Mouse (Mus musculus): ENCODE data around the gene Dapl1. TPM values are rescaled to one million over a fixed set of nuclear protein-coding genes. Genes with fewer than 3 reads are reported as not detected.

Dapl1 gene
- polyA plus RNA-seq, 1 experiment: 3.5 TPM

DNA sequence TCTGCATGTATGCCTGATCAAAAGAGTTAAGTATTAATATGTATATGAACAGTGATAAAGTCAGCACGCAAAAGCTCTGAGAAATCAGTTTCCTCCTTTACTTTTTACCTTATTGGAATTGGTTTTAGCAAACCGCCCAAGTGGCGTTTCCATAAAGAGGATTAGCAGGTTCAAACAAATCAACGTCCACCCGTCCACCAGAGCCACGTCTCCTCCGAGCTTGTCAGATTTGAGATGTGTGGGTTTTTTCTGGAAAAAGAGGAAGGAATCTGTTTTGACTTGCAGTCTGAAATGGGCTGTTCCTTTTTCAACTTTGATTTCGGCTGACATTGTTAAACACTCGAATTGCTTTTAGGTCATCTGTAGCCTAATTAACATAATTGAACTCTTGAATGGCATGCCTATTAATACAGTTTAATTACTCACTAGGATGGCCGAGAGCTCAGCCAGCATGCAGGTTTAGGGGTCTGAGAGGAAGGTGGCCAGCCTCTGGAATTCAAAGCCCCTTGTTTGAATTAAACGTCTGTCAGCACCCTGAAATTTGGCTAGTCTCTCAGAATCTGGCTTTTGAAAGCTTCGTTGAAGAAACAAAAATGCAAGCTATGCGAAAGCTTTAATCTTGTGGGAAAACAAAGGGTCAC is 9.1 kb downstream of the Dapl1 start:
- Histone ChIP-seq H3K27me3 (ENCODE audit: control insufficient read depth, insufficient read depth, low read length) (no peaks in the 10 kb centered on the region), H3K4me3 (ENCODE audit: control insufficient read depth, low read depth, low read length) (no peak overlapping the region), H3K4me1 (ENCODE audit: control insufficient read depth, insufficient read depth, low read length) (no peaks in the 10 kb centered on the region), H3K36me3 (ENCODE audit: control insufficient read depth, insufficient read depth, low read length) (no peaks in the 10 kb centered on the region), H3K27ac (ENCODE audit: control insufficient read depth, insufficient read depth, low read depth, low read length) (no peak overlapping the region)
- TF ChIP-seq CTCF (IDR thresholded peaks at IDR 0.05; ENCODE audit: control insufficient read depth, insufficient read depth, insufficient replicate concordance, low read depth, low read length) (no peak), POLR2A (IDR thresholded peaks at IDR 0.05; ENCODE audit: control insufficient read depth, low read depth, low read length) (no peak)

DNA sequence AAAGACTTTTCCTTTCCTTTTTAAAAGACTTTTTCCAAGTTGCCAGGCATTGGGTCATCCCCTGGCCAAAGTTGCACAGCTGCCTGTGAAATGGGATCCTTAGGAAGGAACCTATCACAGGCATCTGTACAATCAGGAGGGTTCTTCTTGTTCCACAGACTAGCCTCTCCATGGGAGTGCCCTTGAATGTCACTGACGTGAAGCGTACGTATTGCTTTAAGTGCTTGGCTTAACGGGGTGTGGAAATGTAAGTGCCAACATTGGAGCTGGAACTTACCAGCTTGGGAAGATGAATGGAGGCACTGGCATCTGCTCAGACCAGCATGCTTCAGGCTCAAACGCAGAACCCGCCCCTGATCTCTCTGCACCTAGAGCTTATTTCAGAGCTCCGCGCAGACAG is 14.7 kb downstream of the Dapl1 start:
- H3K4me3 ChIP-seq (ENCODE audit: control insufficient read depth, low read depth, low read length): no peak overlapping the region
- H3K27ac ChIP-seq (ENCODE audit: control insufficient read depth, insufficient read depth, low read depth, low read length): no peak overlapping the region
- TF ChIP-seq CTCF (IDR thresholded peaks at IDR 0.05; ENCODE audit: control insufficient read depth, insufficient read depth, insufficient replicate concordance, low read depth, low read length): no peak
- no peak for TF ChIP-seq POLR2A (IDR thresholded peaks at IDR 0.05; ENCODE audit: control insufficient read depth, low read depth, low read length)
- H3K36me3 ChIP-seq (ENCODE audit: control insufficient read depth, insufficient read depth, low read length): no peaks in the 10 kb centered on the region
- H3K27me3 ChIP-seq (ENCODE audit: control insufficient read depth, insufficient read depth, low read length): no peaks in the 10 kb centered on the region
- no peaks in the 10 kb centered on the region for H3K4me1 ChIP-seq (ENCODE audit: control insufficient read depth, insufficient read depth, low read length)

DNA sequence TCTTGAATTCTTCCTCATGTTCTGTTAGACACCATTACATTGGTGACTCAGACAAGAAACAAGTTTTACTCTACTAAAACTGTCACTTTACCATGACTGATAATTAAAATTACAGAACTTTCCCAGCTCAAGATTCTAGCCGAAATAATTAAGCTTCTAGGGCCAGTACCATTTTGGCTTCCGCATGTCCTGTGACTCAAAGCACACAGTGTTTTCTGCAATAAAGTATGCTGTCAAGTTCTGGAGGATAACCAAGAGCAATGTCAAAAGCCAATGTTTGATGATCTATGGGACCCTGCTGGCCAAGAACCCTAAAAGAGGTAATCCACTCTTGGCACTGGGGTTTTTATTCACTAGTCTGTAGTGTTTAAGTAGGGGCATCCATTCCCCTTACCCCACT is 15.3 kb downstream of the Dapl1 start:
- Histone ChIP-seq H3K27ac (ENCODE audit: control insufficient read depth, insufficient read depth, low read depth, low read length) (no peak overlapping the region), H3K4me3 (ENCODE audit: control insufficient read depth, low read depth, low read length) (no peak overlapping the region)

DNA sequence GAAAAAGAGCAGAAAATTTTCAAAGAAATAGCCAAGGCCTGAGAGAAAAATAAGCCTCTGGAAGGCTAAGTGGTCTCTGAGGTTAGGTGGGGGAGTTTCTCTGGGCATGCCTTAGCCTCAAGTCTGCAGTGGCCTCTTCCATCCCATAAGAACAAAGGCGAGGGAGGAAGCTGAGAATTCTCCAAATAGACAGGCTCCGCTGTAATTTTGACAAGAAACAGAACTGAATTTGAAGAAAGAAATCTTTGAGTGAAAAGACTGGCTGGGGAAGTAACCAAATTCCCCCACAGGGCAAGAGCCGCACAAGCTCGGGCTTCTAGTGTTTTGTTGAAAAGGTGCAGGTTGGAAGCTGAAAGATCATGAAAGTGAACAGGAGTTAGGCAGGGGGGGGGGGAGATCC is 24.6 kb downstream of the Dapl1 start:
- Histone ChIP-seq H3K27ac (ENCODE audit: control insufficient read depth, insufficient read depth, low read depth, low read length) (no peak overlapping the region), H3K27me3 (ENCODE audit: control insufficient read depth, insufficient read depth, low read length) (no peaks in the 10 kb centered on the region), H3K4me1 (ENCODE audit: control insufficient read depth, insufficient read depth, low read length) (peaks cover 2% of the 10 kb centered on the region), H3K4me3 (ENCODE audit: control insufficient read depth, low read depth, low read length) (no peak overlapping the region), H3K36me3 (ENCODE audit: control insufficient read depth, insufficient read depth, low read length) (no peaks in the 10 kb centered on the region)
- TF ChIP-seq CTCF (IDR thresholded peaks at IDR 0.05; ENCODE audit: control insufficient read depth, insufficient read depth, insufficient replicate concordance, low read depth, low read length) (no peak), POLR2A (IDR thresholded peaks at IDR 0.05; ENCODE audit: control insufficient read depth, low read depth, low read length) (no peak)

More for the DNA sequence above, 15.3 kb downstream of the Dapl1 start:
- TF ChIP-seq POLR2A (IDR thresholded peaks at IDR 0.05; ENCODE audit: control insufficient read depth, low read depth, low read length) (no peak), CTCF (IDR thresholded peaks at IDR 0.05; ENCODE audit: control insufficient read depth, insufficient read depth, insufficient replicate concordance, low read depth, low read length) (no peak)
- H3K4me1 ChIP-seq (ENCODE audit: control insufficient read depth, insufficient read depth, low read length): no peaks in the 10 kb centered on the region
- H3K36me3 ChIP-seq (ENCODE audit: control insufficient read depth, insufficient read depth, low read length): no peaks in the 10 kb centered on the region
- H3K27me3 ChIP-seq (ENCODE audit: control insufficient read depth, insufficient read depth, low read length): no peaks in the 10 kb centered on the region

DNA sequence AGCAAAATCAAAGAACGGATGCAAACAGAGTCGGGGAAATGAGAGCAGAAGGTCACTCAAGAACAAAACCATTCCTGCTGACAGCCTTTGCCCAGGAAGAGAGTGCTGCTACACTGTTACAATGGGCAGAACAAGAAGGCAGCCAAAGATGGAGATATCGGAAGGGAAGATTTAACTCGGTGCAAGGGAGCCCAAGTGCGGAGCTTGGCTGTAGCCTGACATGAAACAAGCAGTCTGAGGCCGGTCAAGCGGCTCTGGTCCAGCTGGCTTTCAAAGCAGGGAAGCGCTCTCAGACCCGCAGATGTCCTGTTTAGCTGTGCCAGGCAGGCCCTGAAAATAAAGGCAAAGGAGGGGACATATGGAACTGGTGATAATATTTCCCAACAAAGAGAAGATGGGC is 26.0 kb downstream of the Dapl1 start:
- Histone ChIP-seq H3K27ac (ENCODE audit: control insufficient read depth, insufficient read depth, low read depth, low read length) (no peak overlapping the region), H3K4me1 (ENCODE audit: control insufficient read depth, insufficient read depth, low read length) (peaks cover 2% of the 10 kb centered on the region), H3K36me3 (ENCODE audit: control insufficient read depth, insufficient read depth, low read length) (no peaks in the 10 kb centered on the region), H3K4me3 (ENCODE audit: control insufficient read depth, low read depth, low read length) (no peak overlapping the region), H3K27me3 (ENCODE audit: control insufficient read depth, insufficient read depth, low read length) (no peaks in the 10 kb centered on the region)
- TF ChIP-seq CTCF (IDR thresholded peaks at IDR 0.05; ENCODE audit: control insufficient read depth, insufficient read depth, insufficient replicate concordance, low read depth, low read length) (no peak), POLR2A (IDR thresholded peaks at IDR 0.05; ENCODE audit: control insufficient read depth, low read depth, low read length) (no peak)

DNA sequence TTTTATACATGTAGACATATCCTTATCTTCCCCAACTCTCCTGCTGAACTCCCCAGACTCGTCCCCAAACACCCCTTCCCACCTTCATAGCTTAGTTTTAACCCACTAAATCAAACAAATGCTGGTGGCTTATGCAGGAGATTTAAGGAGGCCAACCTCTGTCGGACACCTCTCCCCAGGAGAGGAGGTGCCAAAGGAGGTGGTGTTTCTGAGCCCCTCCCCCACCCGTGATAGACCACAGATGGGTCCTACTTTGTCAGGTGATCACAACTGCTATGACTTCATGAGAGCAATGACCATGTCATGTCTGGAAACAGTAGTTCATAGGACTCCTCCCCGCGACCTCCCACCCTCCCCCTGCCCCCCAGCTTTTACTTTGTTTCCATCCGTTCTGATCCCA is 26.4 kb downstream of the Dapl1 start:
- TF ChIP-seq POLR2A (IDR thresholded peaks at IDR 0.05; ENCODE audit: control insufficient read depth, low read depth, low read length) (no peak), CTCF (IDR thresholded peaks at IDR 0.05; ENCODE audit: control insufficient read depth, insufficient read depth, insufficient replicate concordance, low read depth, low read length) (no peak)
- Histone ChIP-seq H3K27me3 (ENCODE audit: control insufficient read depth, insufficient read depth, low read length) (no peaks in the 10 kb centered on the region), H3K4me1 (ENCODE audit: control insufficient read depth, insufficient read depth, low read length) (peaks cover 2% of the 10 kb centered on the region), H3K36me3 (ENCODE audit: control insufficient read depth, insufficient read depth, low read length) (no peaks in the 10 kb centered on the region), H3K27ac (ENCODE audit: control insufficient read depth, insufficient read depth, low read depth, low read length) (no peak overlapping the region), H3K4me3 (ENCODE audit: control insufficient read depth, low read depth, low read length) (no peak overlapping the region)

DNA sequence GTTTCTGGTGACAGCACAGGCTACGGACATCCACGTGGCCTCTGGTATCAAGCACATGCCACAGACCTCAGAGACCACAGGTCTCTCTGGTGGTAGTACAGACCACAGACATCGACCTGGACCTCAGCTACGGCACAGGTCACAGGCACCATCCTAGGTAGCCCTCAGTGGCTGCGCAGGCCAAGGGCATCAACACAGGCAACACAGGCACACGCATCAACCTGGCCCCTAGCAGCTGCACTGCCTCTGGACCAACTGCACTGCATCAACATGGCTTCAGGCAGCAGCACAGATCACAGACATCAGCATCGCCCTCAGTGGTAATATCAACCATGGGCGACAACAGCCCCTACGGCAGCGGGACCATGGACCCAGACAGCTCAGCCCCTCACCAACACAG is 36.2 kb downstream of the Dapl1 start:
- no peaks in the 10 kb centered on the region for H3K4me1 ChIP-seq (ENCODE audit: control insufficient read depth, insufficient read depth, low read length)
- no peak overlapping the region for H3K4me3 ChIP-seq (ENCODE audit: control insufficient read depth, low read depth, low read length)
- H3K27ac ChIP-seq (ENCODE audit: control insufficient read depth, insufficient read depth, low read depth, low read length): no peak overlapping the region
- no peaks in the 10 kb centered on the region for H3K36me3 ChIP-seq (ENCODE audit: control insufficient read depth, insufficient read depth, low read length)
- no peaks in the 10 kb centered on the region for H3K27me3 ChIP-seq (ENCODE audit: control insufficient read depth, insufficient read depth, low read length)
- TF ChIP-seq POLR2A (IDR thresholded peaks at IDR 0.05; ENCODE audit: control insufficient read depth, low read depth, low read length) (no peak), CTCF (IDR thresholded peaks at IDR 0.05; ENCODE audit: control insufficient read depth, insufficient read depth, insufficient replicate concordance, low read depth, low read length) (no peak)
